Mouse (Mus musculus): ENCODE results near the gene Rbms3.

DNA sequence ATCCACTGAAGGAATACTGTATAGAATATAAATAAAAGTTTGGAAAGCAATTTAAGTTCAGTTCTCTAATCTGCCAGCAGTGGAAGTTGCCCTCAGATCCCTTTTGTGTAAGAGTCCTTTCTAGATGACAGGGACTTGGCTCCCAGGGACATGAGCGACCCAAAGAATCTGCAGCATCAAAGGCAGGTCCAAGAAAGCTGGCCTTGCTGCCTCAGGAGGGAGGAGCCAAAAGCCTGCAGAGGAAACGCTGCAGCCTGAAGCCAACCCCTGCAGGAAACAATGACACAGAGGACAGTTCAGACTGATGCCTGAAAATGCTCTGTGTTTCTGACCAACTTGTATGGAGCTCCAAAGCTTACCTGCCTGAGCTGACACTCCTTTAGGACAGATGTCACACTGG, 656.1 kb downstream of the Rbms3 start:
- TF ChIP-seq POLR2A (IDR thresholded peaks at IDR 0.05; ENCODE audit: extremely low read depth, insufficient read depth, low read length), result no peak
- TF ChIP-seq CTCF (IDR thresholded peaks at IDR 0.05; ENCODE audit: extremely low read depth, insufficient read depth, low read length), result no peak

Measured in cortical plate, adult 2 months (tissue).